Mouse (Mus musculus): ENCODE data around the gene Mcm7. TPM values are rescaled to one million over a fixed set of nuclear protein-coding genes. Genes with fewer than 3 reads are reported as not detected.

The Mcm7 gene
- polyA plus RNA-seq, 1 experiment: 29.7 TPM

- DNase-seq (ENCODE audit: low spot score): peak; percentile 67
Observed at GRCm38 (mm10) chr5:138155443-138155976, 16.7 kb downstream of the Mcm7 start, which contains the start of gene Zfp113. TSS of gene Zfp113 (minus strand) at chr5:138155744.

GRCm38 (mm10) chr5:138154390-138154789 lies 17.8 kb downstream of the Mcm7 start:
- DNase-seq (ENCODE audit: low spot score): no peak

- DNase-seq (ENCODE audit: low spot score): no peak
Observed at GRCm38 (mm10) chr5:138138585-138138984, 33.6 kb downstream of the Mcm7 start.

- DNase-seq (ENCODE audit: low spot score): no peak
Observed at GRCm38 (mm10) chr5:138137935-138138549, 34.2 kb downstream of the Mcm7 start.

GRCm38 (mm10) chr5:138137257-138137656 lies 35.0 kb downstream of the Mcm7 start:
- no peak for DNase-seq (ENCODE audit: low spot score)

GRCm38 (mm10) chr5:138132425-138133064 lies 39.7 kb downstream of the Mcm7 start:
- DNase-seq (ENCODE audit: low spot score): no peak

GRCm38 (mm10) chr5:138118041-138118440 lies 54.2 kb downstream of the Mcm7 start:
- DNase-seq (ENCODE audit: low spot score): no peak

GRCm38 (mm10) chr5:138117199-138118015 lies 54.8 kb downstream of the Mcm7 start:
- DNase-seq (ENCODE audit: low spot score): no peak

- DNase-seq (ENCODE audit: low spot score): peak; percentile 82
Observed at GRCm38 (mm10) chr5:138116255-138117198, 55.7 kb downstream of the Mcm7 start, which contains the start of gene Zscan21. TSS of gene Zscan21 (plus strand) at chr5:138116903.

Other genes with a start within 250 kb of the Mcm7 start
- gene Gjc3, start 209.3 kb downstream of the Mcm7 start, polyA plus RNA-seq (2012; rRNA removed): 1.0 and 1.5 TPM in 2 replicates
- gene Azgp1, start 190.9 kb downstream of the Mcm7 start, polyA plus RNA-seq (2012; rRNA removed): 2.1 and 2.9 TPM in 2 replicates
- not detected in 2 replicates for gene Smok3a, start 151.2 kb downstream of the Mcm7 start, polyA plus RNA-seq (2012; rRNA removed)
- not detected in 2 replicates for gene Smok3b, start 151.0 kb downstream of the Mcm7 start, polyA plus RNA-seq (2012; rRNA removed)
- not detected in 2 replicates for gene Smok3c, start 119.2 kb downstream of the Mcm7 start, polyA plus RNA-seq (2012; rRNA removed)
- gene Zkscan1, start 87.3 kb downstream of the Mcm7 start, polyA plus RNA-seq (2012; rRNA removed): 10.2 and 13.2 TPM in 2 replicates
- gene Zscan21, start 55.5 kb downstream of the Mcm7 start, polyA plus RNA-seq (2012; rRNA removed): 21.6 and 24.9 TPM in 2 replicates
- gene Zfp113, start 16.7 kb downstream of the Mcm7 start, polyA plus RNA-seq (2012; rRNA removed): 5.2 and 6.0 TPM in 2 replicates
- 104 and 109 TPM in 2 replicates for gene Cops6, start 11.4 kb downstream of the Mcm7 start, polyA plus RNA-seq (2012; rRNA removed)
- gene Ap4m1, start 420 bp downstream of the Mcm7 start, polyA plus RNA-seq (2012; rRNA removed): 29.6 and 31.1 TPM in 2 replicates
- gene Taf6, start 15.0 kb upstream of the Mcm7 start, polyA plus RNA-seq (2012; rRNA removed): 39.4 and 47.3 TPM in 2 replicates
- gene Cnpy4, start 15.1 kb upstream of the Mcm7 start, polyA plus RNA-seq (2012; rRNA removed): 22.1 and 24.2 TPM in 2 replicates
- gene Mblac1, start 21.9 kb upstream of the Mcm7 start, polyA plus RNA-seq (2012; rRNA removed): 5.3 and 5.8 TPM in 2 replicates
- 1.4 and 1.6 TPM in 2 replicates for gene Nxpe5, start 53.5 kb upstream of the Mcm7 start, polyA plus RNA-seq (2012; rRNA removed)
- 121 and 136 TPM in 2 replicates for gene Lamtor4, start 83.1 kb upstream of the Mcm7 start, polyA plus RNA-seq (2012; rRNA removed)
- gene BC037034, start 91.6 kb upstream of the Mcm7 start, polyA plus RNA-seq (2012; rRNA removed): 33.8 and 42.4 TPM in 2 replicates
- gene Gal3st4, start 100.4 kb upstream of the Mcm7 start, polyA plus RNA-seq (2012; rRNA removed): 1.7 and 2.1 TPM in 2 replicates
- gene Gm43720, start 107.5 kb upstream of the Mcm7 start, polyA plus RNA-seq (2012; rRNA removed): 0.01 TPM in 1 of 2 replicates, not detected in the other
- gene Gpc2, start 107.6 kb upstream of the Mcm7 start, polyA plus RNA-seq (2012; rRNA removed): 15.4 and 21.8 TPM in 2 replicates
- gene Stag3, start 107.8 kb upstream of the Mcm7 start, polyA plus RNA-seq (2012; rRNA removed): 2.8 and 3.3 TPM in 2 replicates
- 0.28 and 0.29 TPM in 2 replicates for gene Pvrig, start 169.5 kb upstream of the Mcm7 start, polyA plus RNA-seq (2012; rRNA removed)